Mouse (Mus musculus) E14TG2a.4 (cell line): ENCODE measurements at regions not wholly inside any gene's neighbourhood (a gene's known extent, or its start where the extent isn't known, plus 50 kb on each side); places are given as distances from the start of the nearest gene placed in this dataset.

Experiments
- CTCF ChIP-seq: conservative IDR thresholded peaks from 2 replicates; pipeline ENCODE4 v1.5.1; 2014; ENCODE audit warnings: low read length
- POU5F1 ChIP-seq: IDR thresholded peaks from 2 replicates; pipeline ENCODE4 v1.6.1; 2014; ENCODE audit warnings: low read length, borderline replicate concordance

DNA sequence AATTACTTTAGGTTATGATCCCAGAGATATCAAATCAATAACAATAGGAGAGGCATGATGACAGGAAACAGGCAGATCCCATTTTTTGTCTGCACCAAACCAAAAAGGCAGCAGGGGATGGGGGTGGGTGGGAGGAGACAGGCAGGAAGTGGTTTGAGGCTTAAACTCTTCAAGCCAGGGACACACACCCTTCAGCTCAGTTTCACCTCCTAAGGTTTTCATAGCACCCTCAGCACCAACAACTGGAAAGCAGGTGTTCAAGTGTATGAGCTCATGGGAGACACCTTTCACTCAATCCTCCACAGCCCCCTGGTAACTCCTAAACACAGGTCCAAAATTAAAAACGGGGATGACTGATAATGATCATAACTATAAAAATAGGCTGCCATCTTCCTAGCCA is 155.5 kb upstream of the Prkcq start:
- no peak for TF ChIP-seq CTCF
- TF ChIP-seq POU5F1, result no peak
